Mouse (Mus musculus) gastrocnemius, postnatal 4 days (tissue): ENCODE data around the gene Slc38a9. TPM values are rescaled to one million over a fixed set of nuclear protein-coding genes. Genes with fewer than 3 reads are reported as not detected.

ENCODE experiments used
- DNase-seq, 2 experiments: peaks; one replicate each; pipeline ENCODE4 v3.0.0; 2021 to 2022; ENCODE audit warnings: low spot score in 2 of 2, mixed read lengths in 2 of 2
- total RNA-seq, 2 experiments: library from RNA; stranded (reverse); gene quantifications; 2 replicates each; pipeline ENCODE4 v1.2.3; 2021

Gene Slc38a9
- total RNA-seq, 2 experiments from 2014 or later = 10.3 to 12.0 TPM

DNA sequence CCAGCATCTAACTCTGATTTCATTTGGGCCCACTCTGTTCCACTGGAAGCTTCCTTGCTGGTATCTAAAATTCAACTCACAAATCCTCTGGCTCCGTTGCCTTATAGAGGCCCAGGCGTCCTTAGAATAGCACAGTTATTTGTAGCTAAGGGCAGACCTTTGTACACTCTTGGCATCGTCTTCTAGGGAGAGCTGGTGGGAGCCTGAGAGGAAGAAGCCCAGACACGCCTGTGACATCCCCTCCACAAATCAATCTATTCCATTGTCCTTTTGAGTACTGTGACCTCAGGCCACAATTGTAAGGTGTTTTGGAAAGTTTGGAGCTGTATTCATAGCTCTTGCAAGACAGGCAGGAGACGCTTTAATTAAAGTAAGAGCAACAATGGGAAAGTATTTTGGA is 104.0 kb downstream of the Slc38a9 start:
- no peak for DNase-seq

DNA sequence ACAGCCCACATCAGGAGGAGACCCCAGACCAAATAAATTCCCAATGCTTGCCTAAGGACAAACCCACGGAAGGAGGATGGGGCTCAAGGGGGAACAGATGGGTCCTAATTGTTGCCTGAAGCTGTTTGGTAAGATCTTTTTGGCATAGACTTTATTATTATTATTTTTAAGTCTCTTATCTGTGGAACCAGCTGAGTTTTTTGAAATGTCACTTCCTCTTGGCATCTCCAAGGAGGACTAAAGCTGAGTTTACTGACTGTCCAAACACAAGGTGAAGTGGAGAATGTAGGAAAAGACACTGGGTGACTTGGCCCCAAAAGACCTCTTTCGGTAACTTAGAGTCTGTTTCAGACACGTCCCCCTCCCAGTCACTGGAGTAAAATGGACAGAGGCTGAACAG is 105.1 kb downstream of the Slc38a9 start:
- DNase-seq = no peak

DNA sequence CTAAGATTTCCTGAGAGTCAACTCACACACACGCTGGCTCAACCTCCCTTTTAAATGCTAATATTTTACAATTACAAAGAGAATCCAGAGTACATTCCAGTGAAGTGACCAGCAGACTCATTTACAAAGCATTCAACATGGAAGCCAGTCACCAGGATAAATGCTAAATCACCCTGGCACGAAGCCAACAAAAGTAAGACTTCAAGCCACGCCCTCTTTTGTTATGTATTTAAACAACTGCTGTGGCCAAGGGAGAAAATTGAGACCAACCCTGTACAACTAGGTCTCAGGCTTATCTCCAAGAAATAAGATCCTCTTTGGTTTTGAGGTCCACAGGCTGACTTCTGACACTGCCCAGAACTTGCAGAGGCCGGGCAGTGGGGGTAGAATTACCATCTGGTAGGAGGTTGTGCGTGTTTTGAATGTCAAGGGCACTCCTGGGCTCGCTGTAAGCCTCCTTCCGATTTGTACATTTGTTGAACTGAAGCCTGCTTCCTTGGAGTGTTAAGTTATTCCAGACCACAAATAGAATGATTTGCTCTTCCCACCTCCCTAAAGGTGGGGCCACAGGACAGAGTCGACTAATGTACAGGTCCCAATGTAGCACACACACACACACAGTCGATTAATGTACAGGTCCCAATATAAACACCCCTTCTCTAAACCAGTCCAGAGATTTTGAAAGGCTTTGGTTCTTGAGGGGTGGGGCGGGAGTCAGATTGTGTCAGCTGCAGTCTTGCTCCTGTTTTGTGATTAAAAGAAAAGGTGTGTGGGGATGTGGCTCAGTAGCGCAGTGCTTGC is 110.2 kb downstream of the Slc38a9 start:
- DNase-seq = no peak

DNA sequence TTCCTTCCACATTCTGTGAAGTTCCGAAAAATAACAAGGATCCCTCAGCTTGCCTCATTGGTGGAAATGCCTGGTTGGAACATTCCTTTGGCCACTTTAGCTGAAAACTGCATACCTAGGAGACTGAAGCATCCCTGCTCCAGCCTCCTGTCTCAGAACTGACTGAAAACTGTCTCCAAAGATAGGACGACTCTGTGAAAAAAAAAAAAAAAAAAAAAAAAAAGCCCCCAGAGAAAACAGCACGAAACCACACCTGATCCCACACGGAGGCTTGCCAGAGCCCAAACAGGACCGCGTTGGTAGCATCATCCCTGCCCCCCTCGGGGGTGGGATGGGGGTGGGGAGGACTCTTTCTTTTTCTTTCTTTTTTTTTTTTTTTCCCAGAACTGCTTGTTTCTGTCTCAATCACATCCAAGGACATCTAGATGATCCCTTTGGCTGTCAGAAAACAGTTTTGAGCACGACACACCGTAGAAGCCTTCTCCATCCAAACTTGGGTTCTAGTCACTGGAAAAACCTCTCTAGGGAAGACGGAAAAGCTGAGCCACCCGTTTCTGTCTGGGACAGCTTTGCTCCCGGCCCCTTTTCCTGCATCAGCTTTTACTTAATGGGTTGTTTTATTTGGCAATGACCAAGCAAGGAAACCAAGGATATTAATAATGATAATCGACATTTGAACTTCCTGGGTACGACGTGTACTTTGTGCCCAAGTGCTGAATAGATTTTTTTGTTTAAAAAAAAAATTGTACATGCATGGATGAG is 111.1 kb downstream of the Slc38a9 start:
- DNase-seq = no peak

DNA sequence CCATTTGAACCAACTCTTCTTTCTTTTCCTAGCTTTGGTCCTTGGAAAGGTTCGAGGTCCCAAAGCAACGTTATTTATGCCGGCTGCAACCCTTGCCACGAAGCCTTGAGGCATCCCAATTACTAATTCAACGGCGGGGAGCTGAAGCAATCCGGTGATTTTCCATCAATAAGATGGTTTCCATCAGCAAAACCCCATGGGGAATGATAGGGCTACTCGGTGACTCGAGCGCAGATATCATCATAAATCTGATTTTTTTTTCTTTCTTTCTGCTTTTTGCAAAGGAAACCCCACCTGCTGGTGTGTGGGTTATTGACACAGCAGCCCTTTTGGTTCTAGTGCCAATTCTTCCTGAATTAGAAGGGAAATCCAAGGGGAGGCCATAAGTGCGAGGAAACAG is 111.7 kb downstream of the Slc38a9 start:
- DNase-seq = no peak

DNA sequence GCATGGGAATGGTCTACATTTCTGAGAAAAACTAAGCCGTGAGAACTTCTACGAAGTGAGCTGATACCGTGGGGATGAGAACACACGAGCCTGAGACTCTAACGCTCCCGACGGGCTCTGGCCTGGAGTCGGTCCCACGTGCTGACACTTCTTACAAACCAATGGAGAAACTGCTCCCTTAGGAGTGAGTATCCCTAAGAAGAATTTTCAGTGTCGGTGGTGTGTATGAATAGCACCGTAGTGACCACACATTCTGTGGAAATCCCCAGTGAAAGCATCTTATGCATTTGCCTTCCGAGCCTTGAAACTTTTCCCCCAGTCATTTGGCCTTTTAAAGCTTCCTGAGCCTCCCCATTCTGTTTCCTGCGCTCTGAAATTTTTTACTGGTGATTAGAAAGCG is 112.3 kb downstream of the Slc38a9 start:
- DNase-seq = no peak

DNA sequence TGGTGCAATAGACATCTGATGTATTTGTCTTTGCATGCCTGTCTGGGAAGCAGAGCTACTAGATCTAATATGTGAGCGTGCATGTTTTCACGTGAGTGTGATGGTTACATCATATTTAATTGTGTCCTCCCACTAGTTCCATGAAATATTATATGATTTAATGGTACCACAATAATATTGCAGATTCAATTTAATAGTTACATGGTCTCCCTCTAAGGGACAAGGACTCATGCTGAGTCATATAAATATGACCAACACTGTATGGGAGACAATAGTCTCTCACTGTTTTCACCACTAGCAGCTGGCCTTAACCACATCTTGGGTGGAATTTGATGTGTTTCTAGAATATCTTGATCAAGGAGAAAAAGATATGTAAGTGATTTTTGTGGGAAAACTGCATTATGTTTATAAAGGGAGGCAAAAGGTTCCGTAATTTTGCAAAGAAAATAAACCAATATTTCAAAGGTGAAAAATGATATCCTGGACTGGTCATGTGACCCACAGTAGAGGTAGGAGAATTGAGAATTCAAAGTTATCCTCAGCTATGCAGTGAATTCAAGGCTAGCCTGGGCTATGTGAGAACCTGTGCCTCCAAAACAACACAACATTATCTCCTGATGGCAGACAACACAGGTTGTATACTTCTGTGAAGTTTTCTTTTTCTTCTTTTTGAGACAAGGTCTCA is 113.6 kb downstream of the Slc38a9 start:
- no peak for DNase-seq

DNA sequence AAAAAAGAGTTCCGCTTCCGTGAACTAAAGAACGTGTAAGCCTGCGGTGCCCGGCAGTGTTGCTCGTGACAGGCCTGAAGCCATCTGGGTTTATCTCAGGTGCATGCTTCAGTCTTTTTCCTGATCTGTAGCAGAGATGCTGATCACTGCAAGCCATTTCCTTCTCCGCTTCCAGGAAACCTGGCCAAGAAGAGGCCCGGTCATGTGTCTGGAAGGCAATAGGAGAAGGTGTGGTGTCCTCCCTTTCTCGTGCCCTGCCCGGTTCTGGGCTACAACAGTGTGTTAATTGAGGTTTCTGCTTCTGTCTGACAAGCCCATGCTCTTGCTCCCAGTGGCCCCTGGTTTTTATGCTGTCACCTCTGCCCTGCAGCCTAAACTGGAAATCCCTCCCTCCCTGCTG is 115.3 kb downstream of the Slc38a9 start:
- no peak for DNase-seq

DNA sequence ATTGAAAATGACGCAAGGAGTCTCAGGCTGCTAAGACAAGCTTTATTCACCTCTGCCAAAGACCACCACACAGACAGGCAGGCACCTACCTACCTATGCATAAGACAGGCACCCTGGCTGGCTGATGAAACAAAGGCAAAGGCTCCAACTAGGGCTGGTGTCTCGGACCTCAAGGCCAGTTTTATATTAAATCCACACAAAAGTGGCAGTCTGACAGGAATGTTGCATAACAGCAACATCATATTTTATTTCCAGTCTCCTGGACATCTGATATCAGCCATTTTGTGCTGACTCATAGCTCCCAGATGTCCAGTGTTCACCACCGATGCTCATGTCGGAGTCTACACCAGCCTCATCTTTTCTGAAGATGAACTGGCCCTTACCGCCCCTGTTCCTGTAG is 117.9 kb downstream of the Slc38a9 start:
- no peak for DNase-seq

DNA sequence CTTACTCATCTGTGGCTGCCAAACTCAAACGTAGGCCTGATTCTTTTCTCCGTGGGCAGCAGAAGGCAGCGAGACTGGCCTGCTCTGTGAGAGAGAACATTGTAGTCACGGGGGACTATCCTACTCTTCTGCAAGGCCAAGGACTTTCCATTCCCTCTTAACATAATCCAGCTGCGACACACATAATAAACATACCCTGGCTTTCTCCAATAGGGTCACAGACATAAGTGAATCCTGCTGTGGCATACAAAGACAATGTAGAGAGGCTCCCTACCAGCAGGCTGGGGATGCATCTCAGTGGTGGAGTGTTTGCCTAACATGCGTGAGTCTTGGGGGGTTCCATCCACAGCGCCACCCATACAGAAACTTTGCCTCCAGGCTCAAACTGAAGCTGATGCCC is 124.8 kb downstream of the Slc38a9 start:
- DNase-seq = no peak

DNA sequence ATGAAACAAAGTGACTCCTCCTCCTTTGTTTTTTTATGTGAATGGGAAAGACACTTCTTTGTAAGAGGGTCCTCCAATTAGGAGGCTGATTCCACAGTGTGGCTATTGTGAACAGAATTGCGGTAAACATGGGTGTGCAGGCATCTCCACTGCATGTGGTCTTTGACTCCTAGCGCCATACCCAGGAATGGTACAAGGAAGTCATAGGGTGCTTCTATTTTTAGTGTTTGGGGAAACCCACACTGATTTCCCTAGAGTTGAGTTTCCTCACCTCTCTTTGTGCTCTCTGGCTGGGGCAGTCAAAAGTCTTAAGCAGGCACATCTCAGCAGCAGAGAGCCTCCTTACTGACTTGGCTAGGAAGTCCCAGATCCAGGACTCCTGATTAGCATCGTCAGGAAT is 125.6 kb downstream of the Slc38a9 start:
- DNase-seq = no peak

DNA sequence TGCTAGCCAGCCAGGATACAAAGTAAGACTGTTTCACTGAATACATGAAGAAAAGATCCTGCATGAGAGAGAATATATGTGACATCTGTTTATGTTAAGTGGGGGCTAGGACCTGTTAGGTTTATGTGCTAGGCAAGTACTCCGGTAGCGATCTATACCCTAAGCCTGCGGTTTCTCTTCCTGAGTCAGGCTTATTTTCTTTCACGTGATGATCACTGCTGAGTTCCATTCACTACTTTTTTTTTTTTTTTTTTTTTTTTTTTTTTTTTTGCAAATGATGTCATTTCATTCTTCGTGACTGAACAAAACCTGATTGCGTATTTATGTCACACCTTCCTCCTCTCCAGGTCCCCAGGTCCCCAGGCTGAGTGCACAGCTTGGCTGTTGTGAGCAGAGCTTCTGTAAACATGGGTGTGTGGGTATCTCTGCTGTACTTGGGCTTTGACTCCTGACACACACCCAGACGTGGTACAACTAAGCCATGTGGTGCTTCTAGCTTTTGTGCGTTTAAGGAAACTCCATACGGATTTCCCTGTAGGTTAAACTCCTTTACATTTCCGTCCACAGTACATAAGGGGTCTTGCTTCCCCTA is 126.5 kb downstream of the Slc38a9 start:
- DNase-seq = no peak

Other genes with a start within 250 kb of the Slc38a9 start
- gene Il6st, start 196.7 kb upstream of the Slc38a9 start, total RNA-seq = 100 to 1,000 TPM; 177 to 178 TPM
- gene Il31ra, start 66.4 kb upstream of the Slc38a9 start, total RNA-seq = under 1 TPM; 0.52 TPM
- gene Ddx4, start 8.3 kb upstream of the Slc38a9 start, total RNA-seq = not detected
- 100 to 1,000 TPM; 104 to 108 TPM for gene Plpp1, start 140.0 kb downstream of the Slc38a9 start, total RNA-seq